Mouse (Mus musculus) myocyte (in vitro differentiated cells): ENCODE results near the gene Zbtb38. TPM values are rescaled to one million over a fixed set of nuclear protein-coding genes. Genes with fewer than 3 reads are reported as not detected.

Experiments
- H3K27me3 ChIP-seq: one replicate; pipeline ENCODE4 v1.6.1; 2011; ENCODE audit not compliant: control insufficient read depth, insufficient read depth, insufficient read length
- H3K36me3 ChIP-seq: one replicate; pipeline ENCODE4 v1.6.1; 2011; ENCODE audit not compliant: control insufficient read depth, insufficient read depth
- H3K4me2 ChIP-seq: one replicate; pipeline ENCODE4 v1.6.1; 2011; ENCODE audit warnings: low read depth, control low read depth
- H3K4me3 ChIP-seq: one replicate; pipeline ENCODE4 v1.5.1; 2011; ENCODE audit warnings: mild to moderate bottlenecking, control low read depth, moderate library complexity
- H3K79me2 ChIP-seq: one replicate; pipeline ENCODE4 v1.6.1; 2011; ENCODE audit not compliant: control insufficient read depth, insufficient read depth
- H3ac ChIP-seq: one replicate; pipeline ENCODE4 v1.6.1; 2011; ENCODE audit not compliant: control insufficient read depth, insufficient read length
- CEBPB ChIP-seq: IDR thresholded peaks from 2 replicates; pipeline ENCODE4 v1.6.1; 2011; ENCODE audit warnings: mild to moderate bottlenecking, moderate library complexity; ENCODE audit not compliant: poor library complexity, insufficient read depth, severe bottlenecking
- E2F4 ChIP-seq: IDR thresholded peaks from one replicate; pipeline ENCODE4 v1.6.1; 2011; ENCODE audit warnings: mild to moderate bottlenecking, control low read depth, moderate library complexity; ENCODE audit not compliant: insufficient read depth
- MAX ChIP-seq: IDR thresholded peaks from one replicate; pipeline ENCODE4 v1.6.1; 2011; ENCODE audit warnings: low read depth, mild to moderate bottlenecking, control low read depth
- MYOD1 ChIP-seq, 3 experiments: IDR thresholded peaks; one replicate each; pipeline ENCODE4 v1.6.1; 2011; ENCODE audit warnings: control low read depth in 2 of 3, low read depth in 2 of 3, mild to moderate bottlenecking in 2 of 3, moderate library complexity in 1 of 3; ENCODE audit not compliant: insufficient read length in 2 of 3, control insufficient read depth in 1 of 3
- MYOG ChIP-seq, 3 experiments: IDR thresholded peaks; one replicate each; pipeline ENCODE4 v1.6.1; 2011; ENCODE audit warnings: control low read depth in 2 of 3, low read depth in 2 of 3, mild to moderate bottlenecking in 2 of 3; ENCODE audit not compliant: insufficient read length in 2 of 3, control insufficient read depth in 1 of 3, insufficient read depth in 1 of 3
- POLR2A ChIP-seq: IDR thresholded peaks from one replicate; pipeline ENCODE4 v1.6.1; 2011; ENCODE audit warnings: low read depth, mild to moderate bottlenecking, control low read depth, moderate library complexity; ENCODE audit not compliant: insufficient read length
- POLR2AphosphoS2 ChIP-seq: IDR thresholded peaks from one replicate; pipeline ENCODE4 v1.6.1; 2011; ENCODE audit warnings: low read depth, control low read depth; ENCODE audit not compliant: insufficient read length
- REST ChIP-seq: IDR thresholded peaks from one replicate; pipeline ENCODE4 v1.6.1; 2011; ENCODE audit warnings: mild to moderate bottlenecking, control low read depth, moderate library complexity; ENCODE audit not compliant: insufficient read depth, insufficient read length
- SRF ChIP-seq: IDR thresholded peaks from one replicate; pipeline ENCODE4 v1.6.1; 2011; ENCODE audit warnings: low read depth; ENCODE audit not compliant: control insufficient read depth, insufficient read length
- TCF12 ChIP-seq: IDR thresholded peaks from one replicate; pipeline ENCODE4 v1.6.1; 2011; ENCODE audit warnings: mild to moderate bottlenecking, control low read depth; ENCODE audit not compliant: poor library complexity, insufficient read depth, severe bottlenecking
- TCF3 ChIP-seq: IDR thresholded peaks from one replicate; pipeline ENCODE4 v1.6.1; 2011; ENCODE audit warnings: low read depth, control low read depth; ENCODE audit not compliant: insufficient read length
- USF1 ChIP-seq: IDR thresholded peaks from one replicate; pipeline ENCODE4 v1.6.1; 2011; ENCODE audit warnings: low read depth, mild to moderate bottlenecking, control low read depth, moderate library complexity
- polyA plus RNA-seq: library from polyadenylated mRNA; unstranded; fragments of >200 nt; fragmentation: generic; extraction: Trizol; gene quantifications from one replicate; pipeline ENCODE4 v1.2.1, GENCODE M21; 2012; ENCODE audit warnings: missing spikeins

Gene Zbtb38
- polyA plus RNA-seq, 1 experiment = 9.1 TPM

DNA sequence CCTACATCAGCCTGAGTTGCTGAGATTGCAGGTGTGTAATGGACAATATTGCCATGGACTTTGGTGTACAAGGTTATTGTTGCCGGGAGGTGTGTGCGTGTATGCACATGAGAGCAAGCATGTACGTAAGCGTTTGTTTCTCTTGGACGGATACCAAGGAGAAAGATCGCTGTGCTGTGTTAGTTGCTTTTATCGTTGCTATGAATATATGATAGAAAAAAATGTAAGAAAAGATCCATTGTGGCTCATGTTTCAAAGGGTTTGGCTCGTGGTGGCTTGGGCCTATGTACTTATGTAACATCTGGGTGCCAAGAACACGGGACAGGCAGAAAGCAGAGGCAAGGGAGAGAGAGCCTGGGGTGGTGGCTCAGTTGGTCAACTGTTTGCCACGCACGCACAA is 3.1 kb upstream of the Zbtb38 start:
- TF ChIP-seq REST (no peak), MYOD1 (IDR thresholded peaks at IDR 0.05; ENCODE audit: control insufficient read depth in 1 of 3, insufficient read length in 2 of 3, low read depth in 2 of 3) (no peak), POLR2A (no peak), SRF (no peak), TCF12 (no peak), USF1 (no peak), TCF3 (no peak), CEBPB (no peak)
- Histone ChIP-seq H3K36me3 (no peaks in the 10 kb centered on the region), H3ac (no peak overlapping the region), H3K27me3 (no peaks in the 10 kb centered on the region), H3K79me2 (peaks cover 14% of the 10 kb centered on the region), H3K4me2 (no peak overlapping the region), H3K4me3 (no peak overlapping the region)

DNA sequence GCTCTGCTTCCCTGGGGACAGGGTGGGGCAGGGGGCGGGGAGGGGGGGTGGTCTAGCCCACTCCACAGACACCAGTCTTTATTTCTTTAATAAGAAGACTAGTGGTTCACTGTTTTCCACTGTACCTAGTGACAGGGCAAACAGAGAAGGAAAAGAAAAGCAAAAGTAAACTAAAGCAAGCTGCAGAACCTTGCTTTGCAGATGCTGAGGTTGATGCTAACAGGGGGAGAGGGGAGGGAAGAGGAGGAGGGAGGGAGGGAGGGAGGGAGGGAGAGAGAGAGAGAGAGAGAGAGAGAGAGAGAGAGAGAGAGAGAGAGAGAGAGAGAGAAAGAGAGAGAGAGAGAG is 2.0 kb upstream of the Zbtb38 start:
- H3K79me2 ChIP-seq = peaks cover 25% of the 10 kb centered on the region
- H3K4me2 ChIP-seq = peak overlapping the region; percentile 78
- TF ChIP-seq CEBPB (no peak), USF1 (no peak), MAX (no peak), MYOG (IDR thresholded peaks at IDR 0.05; ENCODE audit: control insufficient read depth in 1 of 3, insufficient read depth in 1 of 3, insufficient read length in 2 of 3, low read depth in 2 of 3) (no peak), POLR2A (no peak)

DNA sequence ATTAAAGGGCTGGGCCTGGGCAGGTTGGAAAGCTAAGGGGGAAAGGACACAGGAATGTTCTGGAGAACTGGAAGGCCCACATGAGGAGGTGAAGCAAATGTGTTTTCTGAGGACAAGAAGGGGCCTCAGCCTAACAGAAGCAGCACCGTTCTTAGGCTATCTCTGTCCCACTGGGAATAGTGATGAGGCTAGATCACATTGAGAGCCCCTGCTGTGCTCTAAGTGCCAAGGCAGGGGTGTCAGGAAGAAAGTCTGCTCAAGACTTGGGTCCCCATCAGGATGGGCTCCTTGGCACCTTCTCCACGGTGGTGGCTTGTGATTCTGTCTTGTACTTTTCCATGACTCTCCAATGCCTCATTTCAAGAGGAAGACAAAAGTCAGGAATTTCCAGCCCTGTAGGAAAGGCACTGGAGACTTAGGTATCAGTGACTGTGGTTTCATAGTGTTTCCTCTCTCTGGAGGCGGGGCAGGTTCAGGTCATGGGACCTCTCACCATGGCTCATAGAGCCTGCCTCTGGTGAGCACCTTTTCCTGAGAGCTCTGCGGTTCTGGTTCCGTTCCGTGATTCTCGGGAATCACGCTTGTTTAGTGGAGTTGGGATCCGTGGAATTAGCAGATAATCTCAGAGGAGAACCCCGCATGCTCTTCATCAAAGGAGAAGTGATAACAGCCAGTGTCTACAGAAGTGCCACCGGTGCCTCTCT is 1.4 kb upstream of the Zbtb38 start:
- Histone ChIP-seq H3K4me2 (peak overlapping the region; percentile 78), H3K79me2 (peaks cover 25% of the 10 kb centered on the region), H3K36me3 (peaks cover 10% of the 10 kb centered on the region), H3K4me3 (no peak overlapping the region), H3ac (no peak overlapping the region), H3K27me3 (no peaks in the 10 kb centered on the region)
- TF ChIP-seq E2F4 (no peak), MYOG (IDR thresholded peaks at IDR 0.05; ENCODE audit: control insufficient read depth in 1 of 3, insufficient read depth in 1 of 3, insufficient read length in 2 of 3, low read depth in 2 of 3) (no peak), POLR2A (no peak), MAX (no peak), USF1 (no peak), TCF3 (no peak), POLR2AphosphoS2 (no peak), MYOD1 (IDR thresholded peaks at IDR 0.05; ENCODE audit: control insufficient read depth in 1 of 3, insufficient read length in 2 of 3, low read depth in 2 of 3) (no peak), TCF12 (no peak), SRF (no peak), CEBPB (no peak)

More for the DNA sequence above, 2.0 kb upstream of the Zbtb38 start:
- H3ac ChIP-seq = no peak overlapping the region
- H3K4me3 ChIP-seq = no peak overlapping the region
- H3K36me3 ChIP-seq = peaks cover 7% of the 10 kb centered on the region
- no peaks in the 10 kb centered on the region for H3K27me3 ChIP-seq

DNA sequence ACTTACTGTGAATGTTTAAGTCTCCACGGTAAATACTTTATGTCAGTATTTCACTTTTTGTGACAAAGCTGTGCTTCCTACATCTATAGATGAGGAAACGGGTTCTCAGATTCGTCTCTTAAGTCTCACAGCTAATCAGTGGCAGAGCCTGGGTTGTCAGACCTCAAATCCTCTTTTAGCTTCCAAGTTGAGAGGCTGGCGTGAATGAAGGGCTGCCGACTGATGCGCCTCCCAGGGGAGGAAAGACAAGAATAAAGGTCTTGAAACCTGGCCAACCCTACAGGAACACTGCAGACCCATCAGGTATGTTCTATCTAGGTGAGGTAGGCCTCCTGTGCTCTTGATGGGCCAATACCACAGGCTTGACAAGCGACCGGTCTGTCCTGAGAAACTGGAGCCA is 761 bp upstream of the Zbtb38 start:
- peaks cover 25% of the 10 kb centered on the region for H3K79me2 ChIP-seq
- H3ac ChIP-seq = no peak overlapping the region
- H3K4me2 ChIP-seq = peak overlapping the region; percentile 78
- H3K4me3 ChIP-seq = peak overlapping the region; percentile 60
- H3K27me3 ChIP-seq = no peaks in the 10 kb centered on the region
- no peak for TF ChIP-seq POLR2A
- no peak for TF ChIP-seq MYOG (IDR thresholded peaks at IDR 0.05; ENCODE audit: control insufficient read depth in 1 of 3, insufficient read depth in 1 of 3, insufficient read length in 2 of 3, low read depth in 2 of 3)
- TF ChIP-seq TCF12 = no peak
- no peak for TF ChIP-seq POLR2AphosphoS2
- no peak for TF ChIP-seq SRF
- no peak for TF ChIP-seq E2F4
- TF ChIP-seq CEBPB = no peak
- TF ChIP-seq TCF3 = no peak
- no peak for TF ChIP-seq USF1
- no peak for TF ChIP-seq MYOD1 (IDR thresholded peaks at IDR 0.05; ENCODE audit: control insufficient read depth in 1 of 3, insufficient read length in 2 of 3, low read depth in 2 of 3)
- TF ChIP-seq REST = no peak
- TF ChIP-seq MAX = no peak
- H3K36me3 ChIP-seq = peaks cover 17% of the 10 kb centered on the region
